Mouse (Mus musculus) neutrophil, adult 59 days (primary cell): ENCODE results near the gene Pcnt. TPM values are rescaled to one million over a fixed set of nuclear protein-coding genes. Genes with fewer than 3 reads are reported as not detected.

ENCODE experiments used
- total RNA-seq, 2 experiments: library from RNA; stranded (reverse); gene quantifications; 1 replicate in 1 of 2; 2 replicates in 1 of 2; pipeline ENCODE4 v1.2.4; 2023

Gene Pcnt
- total RNA-seq = 10 to 100 TPM; 31.2 to 37.5 TPM

GRCm38 (mm10) chr10:76442178-76443088 lies at the start of gene Pcnt:
Pcnt (minus strand) TSS chr10:76442786.

GRCm38 (mm10) chr10:76468203-76469162 lies 25.9 kb upstream of the Pcnt start, which contains the start of the genes Mcm3ap and Ybey:
Mcm3ap (plus strand) TSS chr10:76468927.
Ybey (minus strand) TSS chr10:76469114.

GRCm38 (mm10) chr10:76448851-76449250 lies 6.3 kb upstream of the Pcnt start, which contains the start of gene 2610028H24Rik:
2610028H24Rik (plus strand) TSS chr10:76449081.

GRCm38 (mm10) chr10:76440281-76440680 lies 2.3 kb downstream of the Pcnt start, which contains the start of gene AC141477.1:
AC141477.1 (minus strand) TSS chr10:76440444.

DNA sequence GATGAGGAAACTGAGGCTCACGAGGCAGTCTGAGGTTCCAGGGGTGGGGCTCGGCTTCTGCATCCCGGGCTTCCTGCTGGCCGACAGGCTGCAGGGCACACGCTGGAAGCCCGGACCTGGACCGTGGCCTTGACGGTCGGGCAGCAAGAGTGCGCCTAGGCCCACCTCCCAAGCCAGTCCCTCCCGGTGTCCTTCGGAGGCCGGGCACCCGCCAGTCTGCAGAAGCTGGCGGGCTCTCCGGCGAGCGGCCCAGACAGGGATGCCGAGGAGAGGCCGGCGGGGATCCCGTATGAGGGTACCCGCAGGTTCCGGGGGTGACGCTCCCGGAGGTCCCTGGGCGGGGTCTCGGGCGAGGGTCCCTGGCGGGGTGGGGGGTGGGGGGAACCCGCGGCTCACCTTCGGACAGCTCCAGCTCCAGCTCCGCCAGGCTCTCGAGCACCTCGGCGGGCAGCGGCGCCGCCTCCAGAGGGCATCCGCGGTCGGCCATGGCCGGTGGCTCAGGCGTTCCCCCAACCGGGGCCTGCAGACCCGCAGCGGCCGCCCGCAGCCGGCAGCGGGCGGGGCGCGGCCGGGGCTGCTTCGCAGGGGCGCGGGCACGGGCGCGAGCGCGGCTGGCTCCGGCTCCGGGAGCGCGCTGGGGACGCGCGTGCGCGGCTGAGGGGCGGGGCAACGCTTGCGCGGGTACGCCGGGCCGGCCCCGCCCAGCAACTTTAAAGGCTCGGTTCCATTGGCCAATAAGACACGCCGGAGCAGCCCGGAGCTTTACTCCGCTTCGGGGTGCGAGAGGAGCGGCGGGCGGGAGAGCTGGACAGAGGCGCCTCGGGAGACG lies 97.7 kb downstream of the Pcnt start, which contains the start of gene Dip2a:
Gene Dip2a, minus strand, starts transcription at position 581 of the 829 bp plus-strand sequence.

Other genes with a start within 250 kb of the Pcnt start
- gene Prmt2, start 204.9 kb downstream of the Pcnt start, total RNA-seq = 1 to 10 TPM in 1 of 2 experiments, under 1 TPM in 1; 0.40 to 1.8 TPM
- gene S100b, start 188.9 kb downstream of the Pcnt start, total RNA-seq = not detected
- gene Dip2a, start 97.5 kb downstream of the Pcnt start, total RNA-seq = 1 to 10 TPM; 6.9 to 7.7 TPM
- gene AC141477.1, start 2.3 kb downstream of the Pcnt start, total RNA-seq = 1 to 10 TPM; 8.2 to 9.0 TPM
- gene 2610028H24Rik, start 6.3 kb upstream of the Pcnt start, total RNA-seq = not detected
- 10 to 100 TPM; 45.2 to 49.9 TPM for gene Mcm3ap, start 26.1 kb upstream of the Pcnt start, total RNA-seq
- 1 to 10 TPM in 1 of 2 experiments, under 1 TPM in 1; 0.84 to 1.6 TPM for gene Ybey, start 26.3 kb upstream of the Pcnt start, total RNA-seq
- 1 to 10 TPM; 4.4 to 8.6 TPM for gene Lss, start 88.8 kb upstream of the Pcnt start, total RNA-seq
- not detected for gene Spatc1l, start 119.5 kb upstream of the Pcnt start, total RNA-seq
- not detected for gene Ftcd, start 132.9 kb upstream of the Pcnt start, total RNA-seq
- gene Col6a2, start 180.8 kb upstream of the Pcnt start, total RNA-seq = under 1 TPM; 0.36 to 0.40 TPM